Mouse (Mus musculus) hindbrain, embryonic 13.5 days (tissue): Measurements from ENCODE around the gene AW209491. TPM values are rescaled to one million over a fixed set of nuclear protein-coding genes. Genes with fewer than 3 reads are reported as not detected.

Experiments
- polyA plus RNA-seq: library from polyadenylated mRNA; unstranded; fragments of >200 nt; fragmentation: Nextera tagmentation; extraction: Ambion mirVana; gene quantifications from 2 replicates; pipeline ENCODE4 v1.2.1, GENCODE M21; 2015

The AW209491 gene
- polyA plus RNA-seq, 1 experiment from 2014 or later: 42.2 TPM

Other genes with a start within 250 kb of the AW209491 start
- gene Hecw1, start 106.9 kb upstream of the AW209491 start, polyA plus RNA-seq: 39.2 and 41.4 TPM in 2 replicates
- gene Mrpl32, start 17.0 kb upstream of the AW209491 start, polyA plus RNA-seq: 128 and 136 TPM in 2 replicates
- gene Psma2, start 16.9 kb upstream of the AW209491 start, polyA plus RNA-seq: 184 and 188 TPM in 2 replicates